Mouse (Mus musculus): Measurements from ENCODE around the gene Ctnnb1.

GRCm38 (mm10) chr9:120896502-120896901 lies 32.5 kb upstream of the Ctnnb1 start:
- TF ChIP-seq CTCF (IDR thresholded peaks at IDR 0.05; ENCODE audit: low read depth, low read length) (no peak), POLR2A (IDR thresholded peaks at IDR 0.05; ENCODE audit: borderline replicate concordance, low read depth, low read length) (no peak)

All from bone marrow macrophage, adult 2 months (primary cell).